Mouse (Mus musculus) hindbrain, embryonic 15.5 days (tissue): ENCODE results near the gene Tbc1d4. TPM values are rescaled to one million over a fixed set of nuclear protein-coding genes. Genes with fewer than 3 reads are reported as not detected.

Experiments used
- ATAC-seq: fragments of 200-750 bp; cut with Nextera tagmentation; 2 replicates; pipeline ENCODE4 v1.8.0; 2017; ENCODE audit warnings: low read depth, moderate number of reproducible peaks, moderate TSS enrichment; ENCODE audit not compliant: low FRiP score
- H3K27ac ChIP-seq: fragments of 300-500 bp; sonication (generic); replicated peaks from 2 replicates; pipeline ENCODE4 v1.5.1; 2015; ENCODE audit warnings: mild to moderate bottlenecking, inconsistent platforms
- H3K27me3 ChIP-seq: fragments of 300-500 bp; sonication (generic); 2 replicates; pipeline ENCODE4 v1.6.1; 2015; ENCODE audit warnings: control low read depth, inconsistent platforms
- H3K36me3 ChIP-seq: fragments of 300-500 bp; sonication (generic); 2 replicates; pipeline ENCODE4 v1.6.1; 2015; ENCODE audit warnings: control low read depth, inconsistent platforms
- H3K4me1 ChIP-seq: fragments of 300-500 bp; sonication (generic); replicated peaks from 2 replicates; pipeline ENCODE4 v1.6.1; 2015; ENCODE audit warnings: control low read depth, inconsistent platforms
- H3K4me2 ChIP-seq: fragments of 300-500 bp; sonication (generic); 2 replicates; pipeline ENCODE4 v1.6.1; 2015; ENCODE audit warnings: moderate library complexity, mild to moderate bottlenecking, inconsistent platforms
- H3K4me3 ChIP-seq: fragments of 300-500 bp; sonication (generic); 2 replicates; pipeline ENCODE4 v1.5.1; 2015; ENCODE audit warnings: mild to moderate bottlenecking, inconsistent platforms
- H3K9ac ChIP-seq: fragments of 300-500 bp; sonication (generic); 2 replicates; pipeline ENCODE4 v1.6.1; 2015; ENCODE audit warnings: inconsistent platforms
- H3K9me3 ChIP-seq: fragments of 300-500 bp; sonication (generic); 2 replicates; pipeline ENCODE4 v1.6.1; 2016; ENCODE audit warnings: control low read depth, inconsistent platforms
- WGBS: fragments of 180-500 bp; shearing (Covaris S2); methylation state at CpG from one replicate; pipeline ENCODE4 v1.1.7; 2015; 5-methylcytosine and 5-hydroxymethylcytosine counted together
- polyA plus RNA-seq: library from polyadenylated mRNA; unstranded; fragments of >200 nt; fragmentation: Nextera tagmentation; extraction: Ambion mirVana; gene quantifications from 2 replicates; pipeline ENCODE4 v1.2.1, GENCODE M21; 2015

The Tbc1d4 gene
- polyA plus RNA-seq, 1 experiment from 2014 or later = 11.9 TPM

- 75% methylated on average over 3 of the region's 3 CpGs for WGBS
- Histone ChIP-seq H3K4me1 (no peaks in the 10 kb centered on the region), H3K27ac (no peak overlapping the region), H3K27me3 (no peaks in the 10 kb centered on the region), H3K9ac (no peak overlapping the region), H3K9me3 (no peaks in the 10 kb centered on the region), H3K36me3 (no peaks in the 10 kb centered on the region), H3K4me3 (no peak overlapping the region), H3K4me2 (no peak overlapping the region)
- ATAC-seq = no peak
These were observed 171.1 kb downstream of the Tbc1d4 start for GRCm38 (mm10) chr14:101437925-101438324.

- no peak overlapping the region for H3K4me3 ChIP-seq
- peak; percentile 76 for ATAC-seq
- 67% methylated on average over 5 of the region's 5 CpGs for WGBS
- no peaks in the 10 kb centered on the region for H3K36me3 ChIP-seq
- no peaks in the 10 kb centered on the region for H3K9me3 ChIP-seq
- no peak overlapping the region for H3K4me2 ChIP-seq
- no peak overlapping the region for H3K27ac ChIP-seq
- no peak overlapping the region for H3K9ac ChIP-seq
- H3K27me3 ChIP-seq = no peaks in the 10 kb centered on the region
- no peaks in the 10 kb centered on the region; the same call in 1 of the 2 replicates for H3K4me1 ChIP-seq
These were observed 178.5 kb downstream of the Tbc1d4 start for GRCm38 (mm10) chr14:101430536-101430935.

- no peaks in the 10 kb centered on the region for H3K36me3 ChIP-seq
- no peaks in the 10 kb centered on the region for H3K27me3 ChIP-seq
- H3K4me2 ChIP-seq = no peak overlapping the region
- H3K4me3 ChIP-seq = no peak overlapping the region
- H3K9me3 ChIP-seq = no peaks in the 10 kb centered on the region
- H3K4me1 ChIP-seq = no peaks in the 10 kb centered on the region; the same call in 1 of the 2 replicates
- H3K27ac ChIP-seq = no peak overlapping the region
- H3K9ac ChIP-seq = no peak overlapping the region
- 42% methylated on average over 3 of the region's 3 CpGs for WGBS
- peak; percentile 72 for ATAC-seq
These were observed 180.0 kb downstream of the Tbc1d4 start for GRCm38 (mm10) chr14:101428805-101429516.

GRCm38 (mm10) chr14:101417679-101418078 is 191.3 kb downstream of the Tbc1d4 start:
- no peak overlapping the region for H3K9ac ChIP-seq
- H3K9me3 ChIP-seq = no peaks in the 10 kb centered on the region
- ATAC-seq = no peak
- H3K27ac ChIP-seq = no peak overlapping the region
- no peak overlapping the region for H3K4me2 ChIP-seq
- no peaks in the 10 kb centered on the region for H3K27me3 ChIP-seq
- H3K4me1 ChIP-seq = no peaks in the 10 kb centered on the region
- H3K4me3 ChIP-seq = no peak overlapping the region
- 76% methylated on average over 2 of the region's 2 CpGs for WGBS
- no peaks in the 10 kb centered on the region for H3K36me3 ChIP-seq

Other genes with a start within 250 kb of the Tbc1d4 start
- 88.1 and 93.4 TPM in 2 replicates for gene Commd6, start 31.5 kb upstream of the Tbc1d4 start, polyA plus RNA-seq
- gene Uchl3, start 44.8 kb upstream of the Tbc1d4 start, polyA plus RNA-seq = 252 and 255 TPM in 2 replicates
- gene Gm9922, start 120.6 kb upstream of the Tbc1d4 start, polyA plus RNA-seq = not detected in 2 replicates
- 1.7 TPM in 2 replicates for gene Lmo7, start 120.8 kb upstream of the Tbc1d4 start, polyA plus RNA-seq